Mouse (Mus musculus) hindbrain, embryonic 16.5 days (tissue): ENCODE results near the gene Rab7b. TPM values are rescaled to one million over a fixed set of nuclear protein-coding genes. Genes with fewer than 3 reads are reported as not detected.

Source experiments
- ATAC-seq: fragments of 200-750 bp; cut with Nextera tagmentation; 2 replicates; pipeline ENCODE4 v1.8.0; 2017; ENCODE audit warnings: moderate TSS enrichment, moderate library complexity
- H3K27ac ChIP-seq: fragments of 300-500 bp; sonication (generic); 2 replicates; pipeline ENCODE4 v1.5.1; 2014; ENCODE audit warnings: low read depth, mild to moderate bottlenecking, control low read depth, low read length, moderate library complexity
- H3K27me3 ChIP-seq: fragments of 300-500 bp; sonication (generic); replicated peaks from 2 replicates; pipeline ENCODE4 v1.6.1; 2014; ENCODE audit warnings: low read length; ENCODE audit not compliant: control insufficient read depth, insufficient read depth
- H3K36me3 ChIP-seq: fragments of 300-500 bp; sonication (generic); 2 replicates; pipeline ENCODE4 v1.6.1; 2014; ENCODE audit warnings: mild to moderate bottlenecking, low read length, moderate library complexity, mixed read lengths; ENCODE audit not compliant: control insufficient read depth, insufficient read depth
- H3K4me1 ChIP-seq: fragments of 300-500 bp; sonication (generic); 2 replicates; pipeline ENCODE4 v1.6.1; 2014; ENCODE audit warnings: low read depth, low read length; ENCODE audit not compliant: control insufficient read depth, insufficient read depth
- H3K4me2 ChIP-seq: fragments of 300-500 bp; sonication (generic); 2 replicates; pipeline ENCODE4 v1.6.1; 2014; ENCODE audit warnings: mild to moderate bottlenecking, low read length, control low read depth, moderate library complexity
- H3K4me3 ChIP-seq: fragments of 300-500 bp; sonication (generic); 2 replicates; pipeline ENCODE4 v1.5.1; 2014; ENCODE audit warnings: mild to moderate bottlenecking, low read length, control low read depth, moderate library complexity
- H3K9ac ChIP-seq: fragments of 300-500 bp; sonication (generic); 2 replicates; pipeline ENCODE4 v1.6.1; 2014; ENCODE audit warnings: low read depth, mild to moderate bottlenecking, control low read depth, low read length, moderate library complexity
- H3K9me3 ChIP-seq: fragments of 300-500 bp; sonication (generic); 2 replicates; pipeline ENCODE4 v1.6.1; 2014; ENCODE audit warnings: mild to moderate bottlenecking, low read length, moderate library complexity; ENCODE audit not compliant: control insufficient read depth
- WGBS: fragments of 180-500 bp; shearing (Covaris S2); extraction: QIAGEN DNeasy Blood & Tissue Kit; methylation state at CpG from one replicate; pipeline ENCODE4 v1.1.7; 2014; 5-methylcytosine and 5-hydroxymethylcytosine counted together
- polyA plus RNA-seq: library from polyadenylated mRNA; unstranded; fragments of >200 nt; fragmentation: Nextera tagmentation; extraction: Ambion mirVana; gene quantifications from 2 replicates; pipeline ENCODE4 v1.2.1, GENCODE M21; 2015

Gene Rab7b
- polyA plus RNA-seq, 1 experiment from 2014 or later, result 1.1 TPM

GRCm38 (mm10) chr1:131702094-131702766, 13.7 kb downstream of the Rab7b start:
- H3K9ac ChIP-seq, result no peak overlapping the region
- no peaks in the 10 kb centered on the region for H3K27me3 ChIP-seq
- 85% methylated on average over 8 of the region's 8 CpGs for WGBS
- ATAC-seq, result no peak
- no peaks in the 10 kb centered on the region for H3K36me3 ChIP-seq
- H3K4me2 ChIP-seq, result no peak overlapping the region
- no peaks in the 10 kb centered on the region for H3K4me1 ChIP-seq
- no peak overlapping the region for H3K4me3 ChIP-seq
- no peak overlapping the region for H3K27ac ChIP-seq
- H3K9me3 ChIP-seq, result no peaks in the 10 kb centered on the region

GRCm38 (mm10) chr1:131703482-131703881, 15.0 kb downstream of the Rab7b start:
- Histone ChIP-seq H3K27ac (no peak overlapping the region), H3K27me3 (no peaks in the 10 kb centered on the region), H3K4me3 (no peak overlapping the region), H3K4me1 (no peaks in the 10 kb centered on the region), H3K4me2 (no peak overlapping the region), H3K9me3 (no peaks in the 10 kb centered on the region), H3K9ac (no peak overlapping the region), H3K36me3 (no peaks in the 10 kb centered on the region)
- no peak for ATAC-seq
- 91% methylated on average over 2 of the region's 2 CpGs for WGBS

DNA sequence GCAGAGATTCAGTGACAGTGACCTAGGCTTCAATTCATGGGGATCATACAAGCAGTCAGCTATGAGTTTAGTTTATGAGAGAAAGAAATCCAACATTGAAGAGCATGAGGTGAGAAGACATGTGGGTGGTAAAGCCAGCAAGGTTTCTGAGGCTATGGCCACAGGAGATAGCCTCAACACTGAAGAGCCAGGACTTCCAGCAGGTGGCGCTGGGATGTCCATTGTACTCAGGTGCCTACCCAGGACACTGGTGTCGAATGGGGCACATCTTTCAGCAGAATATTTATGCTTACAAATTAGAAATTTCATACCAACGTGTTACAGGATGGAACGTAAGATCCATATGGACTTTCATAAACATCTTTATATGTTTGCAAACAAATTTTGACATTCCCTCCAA, 19.8 kb downstream of the Rab7b start:
- Histone ChIP-seq H3K9ac (no peak overlapping the region), H3K27me3 (no peaks in the 10 kb centered on the region), H3K27ac (no peak overlapping the region), H3K9me3 (no peaks in the 10 kb centered on the region), H3K4me1 (no peaks in the 10 kb centered on the region), H3K4me3 (no peak overlapping the region), H3K4me2 (no peak overlapping the region), H3K36me3 (no peaks in the 10 kb centered on the region)
- no peak for ATAC-seq
- WGBS, result 29% methylated on average over 4 of the region's 4 CpGs

- 76% methylated on average over 9 of the region's 10 CpGs for WGBS
- no peak for ATAC-seq
- no peaks in the 10 kb centered on the region for H3K4me1 ChIP-seq
- H3K4me2 ChIP-seq, result no peak overlapping the region
- H3K27ac ChIP-seq, result no peak overlapping the region
- no peaks in the 10 kb centered on the region for H3K27me3 ChIP-seq
- no peak overlapping the region; the same call in 1 of the 2 replicates for H3K9ac ChIP-seq
- H3K36me3 ChIP-seq, result no peaks in the 10 kb centered on the region
- no peak overlapping the region for H3K4me3 ChIP-seq
- H3K9me3 ChIP-seq, result no peaks in the 10 kb centered on the region
Observed at GRCm38 (mm10) chr1:131711518-131711917, 23.0 kb downstream of the Rab7b start.

- Histone ChIP-seq H3K4me2 (no peak overlapping the region), H3K36me3 (no peaks in the 10 kb centered on the region), H3K4me3 (no peak overlapping the region), H3K9me3 (no peaks in the 10 kb centered on the region), H3K27me3 (no peaks in the 10 kb centered on the region), H3K4me1 (no peaks in the 10 kb centered on the region), H3K27ac (no peak overlapping the region), H3K9ac (no peak overlapping the region)
- 42% methylated on average over 2 of the region's 2 CpGs for WGBS
- ATAC-seq, result peak; percentile 75
Observed at GRCm38 (mm10) chr1:131712386-131712785, 23.9 kb downstream of the Rab7b start.

GRCm38 (mm10) chr1:131714388-131715337, 26.2 kb downstream of the Rab7b start:
- Histone ChIP-seq H3K9ac (no peak overlapping the region), H3K36me3 (no peaks in the 10 kb centered on the region), H3K4me3 (no peak overlapping the region), H3K4me1 (no peaks in the 10 kb centered on the region), H3K4me2 (no peak overlapping the region), H3K27me3 (no peaks in the 10 kb centered on the region), H3K27ac (no peak overlapping the region), H3K9me3 (no peaks in the 10 kb centered on the region)
- WGBS, result 66% methylated on average over 20 of the region's 20 CpGs
- ATAC-seq, result no peak

GRCm38 (mm10) chr1:131718952-131719694, 30.6 kb downstream of the Rab7b start:
- H3K4me2 ChIP-seq, result no peak overlapping the region
- no peak for ATAC-seq
- no peak overlapping the region for H3K4me3 ChIP-seq
- WGBS, result 58% methylated on average over 16 of the region's 16 CpGs
- no peaks in the 10 kb centered on the region for H3K9me3 ChIP-seq
- no peak overlapping the region for H3K27ac ChIP-seq
- no peak overlapping the region for H3K9ac ChIP-seq
- H3K27me3 ChIP-seq, result no peaks in the 10 kb centered on the region
- no peaks in the 10 kb centered on the region for H3K4me1 ChIP-seq
- H3K36me3 ChIP-seq, result no peaks in the 10 kb centered on the region

- Histone ChIP-seq H3K4me1 (no peaks in the 10 kb centered on the region), H3K27me3 (no peaks in the 10 kb centered on the region), H3K9ac (no peak overlapping the region), H3K4me2 (no peak overlapping the region), H3K4me3 (no peak overlapping the region), H3K27ac (no peak overlapping the region), H3K9me3 (no peaks in the 10 kb centered on the region), H3K36me3 (no peaks in the 10 kb centered on the region)
- 91% methylated on average over 3 of the region's 3 CpGs for WGBS
- ATAC-seq, result no peak
Observed at GRCm38 (mm10) chr1:131721989-131722388, 33.5 kb downstream of the Rab7b start.

DNA sequence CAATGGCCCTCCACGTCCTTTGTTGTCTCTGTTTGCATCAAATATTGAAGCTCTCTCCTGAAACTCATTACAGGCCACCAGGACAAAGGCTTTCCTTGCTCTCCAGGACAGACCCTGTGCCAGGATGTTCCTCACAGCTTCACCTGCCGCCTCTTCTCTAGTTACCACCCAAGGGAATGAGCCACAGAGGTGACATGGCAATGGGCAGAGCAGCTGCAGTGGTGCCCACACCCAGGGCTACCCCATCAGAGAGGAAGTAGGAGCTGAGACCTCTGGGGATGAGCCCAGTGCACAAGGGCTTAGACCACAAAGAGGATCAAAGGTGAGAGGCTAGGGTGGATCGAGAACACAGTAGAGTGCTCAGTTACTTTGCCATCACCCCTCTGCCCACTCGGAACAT, 35.1 kb downstream of the Rab7b start:
- WGBS, result 63% methylated on average over 4 of the region's 4 CpGs
- H3K27ac ChIP-seq, result no peak overlapping the region
- H3K9ac ChIP-seq, result no peak overlapping the region
- no peaks in the 10 kb centered on the region for H3K36me3 ChIP-seq
- no peaks in the 10 kb centered on the region for H3K27me3 ChIP-seq
- no peaks in the 10 kb centered on the region for H3K4me1 ChIP-seq
- no peak overlapping the region for H3K4me2 ChIP-seq
- no peaks in the 10 kb centered on the region for H3K9me3 ChIP-seq
- ATAC-seq, result no peak
- H3K4me3 ChIP-seq, result no peak overlapping the region
